Mouse (Mus musculus): ENCODE measurements around the gene Elp6. TPM values are rescaled to one million over a fixed set of nuclear protein-coding genes. Genes with fewer than 3 reads are reported as not detected.

Gene Elp6
- total RNA-seq, 2 experiments from 2014 or later, result 4.2 to 4.7 TPM

- DNase-seq, result no peak
These were observed 53.4 kb downstream of the Elp6 start for GRCm38 (mm10) chr9:110358341-110358740.

- no peak for DNase-seq
These were observed 56.3 kb downstream of the Elp6 start for GRCm38 (mm10) chr9:110361299-110361698.

GRCm38 (mm10) chr9:110362337-110362736 lies 57.4 kb downstream of the Elp6 start:
- no peak for DNase-seq

GRCm38 (mm10) chr9:110366746-110367145 lies 61.8 kb downstream of the Elp6 start:
- DNase-seq, result no peak

GRCm38 (mm10) chr9:110369860-110370259 lies 64.9 kb downstream of the Elp6 start:
- no peak for DNase-seq

Small RNA genes lying within 50 kb of the gene (microRNA-seq; reads per million reads assigned to microRNA genes)
- gene Mir6236, result 17.6 to 17.8 reads per million in 2 experiments

Other genes with a start within 250 kb of the Elp6 start
- 10 to 100 TPM; 34.5 to 41.9 TPM for gene Smarcc1, start 187.5 kb upstream of the Elp6 start, total RNA-seq (2021)
- gene Dhx30, start 187.3 kb upstream of the Elp6 start, total RNA-seq (2021), result 10 to 100 TPM; 43.3 to 45.5 TPM
- 1 to 10 TPM; 1.3 TPM for gene Cspg5, start 61.4 kb upstream of the Elp6 start, total RNA-seq (2021)
- gene Scap, start 28.1 kb downstream of the Elp6 start, total RNA-seq (2021), result 10 to 100 TPM; 25.5 TPM
- gene Ptpn23, start 103.0 kb downstream of the Elp6 start, total RNA-seq (2021), result 10 to 100 TPM; 12.6 to 22.0 TPM
- gene Ngp, start 114.6 kb downstream of the Elp6 start, total RNA-seq (2021), result 10 to 100 TPM in 1 of 2 experiments, under 1 TPM in 1; 0.59 to 15.6 TPM
- gene Klhl18, start 171.5 kb downstream of the Elp6 start, total RNA-seq (2021), result 1 to 10 TPM; 6.0 to 8.3 TPM
- under 1 TPM; 0.23 to 0.42 TPM for gene Kif9, start 171.8 kb downstream of the Elp6 start, total RNA-seq (2021)
- 10 to 100 TPM; 38.0 to 47.3 TPM for gene Setd2, start 227.4 kb downstream of the Elp6 start, total RNA-seq (2021)